Mouse (Mus musculus): Measurements from ENCODE around the gene Cog3.

The Cog3 gene

DNA sequence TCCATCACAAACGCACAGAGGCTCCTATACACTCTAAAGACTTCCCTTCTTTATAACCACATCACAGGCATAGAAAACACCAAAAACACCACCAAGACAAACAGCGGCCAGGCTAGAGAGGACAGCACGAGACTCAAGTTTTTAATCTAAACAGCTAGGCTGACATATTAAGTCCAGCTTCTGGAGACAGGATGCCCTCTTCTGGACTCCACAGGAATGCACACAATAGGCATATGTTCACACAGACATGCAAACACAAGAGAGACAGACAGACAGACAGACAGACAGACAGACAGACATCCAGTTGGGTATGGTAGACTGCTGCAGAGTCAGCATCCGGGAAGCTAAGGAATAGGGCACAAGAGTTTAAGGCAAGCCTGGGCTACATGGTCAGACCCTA is 40.7 kb downstream of the Cog3 start:
- in situ Hi-C loops (cut with MboI; ENCODE audit: low pct_unique_long_range_greater_than_20kb in 1 of 2, low sequenced_read_pairs in 2 of 2, unreplicated experiment in 1 of 2): no loop called here

- in situ Hi-C loops (cut with MboI; ENCODE audit: low pct_unique_long_range_greater_than_20kb in 1 of 2, low sequenced_read_pairs in 2 of 2, unreplicated experiment in 1 of 2): no loop called here
Measured at GRCm38 (mm10) chr14:75712687-75713086, 41.6 kb downstream of the Cog3 start.

- in situ Hi-C loops (cut with MboI; ENCODE audit: low pct_unique_long_range_greater_than_20kb in 1 of 2, low sequenced_read_pairs in 2 of 2, unreplicated experiment in 1 of 2): no loop called here
Measured at GRCm38 (mm10) chr14:75711731-75712130, 42.6 kb downstream of the Cog3 start.

DNA sequence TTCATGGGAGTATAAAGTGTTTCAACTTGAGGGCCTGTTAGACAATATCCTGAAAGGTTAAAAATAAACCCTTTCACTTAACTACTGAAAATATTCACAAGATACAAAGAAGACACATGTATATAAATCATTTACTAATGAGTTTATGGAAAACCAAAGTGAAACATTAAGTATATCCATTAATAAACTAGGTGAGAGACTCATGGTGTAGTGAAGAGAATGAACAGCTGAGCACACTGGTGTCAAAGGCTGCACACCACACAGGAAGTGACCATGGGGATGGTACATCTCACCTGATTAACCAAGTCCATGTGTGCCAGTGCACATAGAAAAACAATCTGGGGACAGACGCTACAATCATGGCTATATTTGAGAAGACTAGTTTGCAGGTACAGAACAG is 45.3 kb downstream of the Cog3 start:
- in situ Hi-C loops (cut with MboI; ENCODE audit: low pct_unique_long_range_greater_than_20kb in 1 of 2, low sequenced_read_pairs in 2 of 2, unreplicated experiment in 1 of 2): no loop called here

GRCm38 (mm10) chr14:75707771-75708170 is 46.5 kb downstream of the Cog3 start:
- in situ Hi-C loops (cut with MboI; ENCODE audit: low pct_unique_long_range_greater_than_20kb in 1 of 2, low sequenced_read_pairs in 2 of 2, unreplicated experiment in 1 of 2): no loop called here

DNA sequence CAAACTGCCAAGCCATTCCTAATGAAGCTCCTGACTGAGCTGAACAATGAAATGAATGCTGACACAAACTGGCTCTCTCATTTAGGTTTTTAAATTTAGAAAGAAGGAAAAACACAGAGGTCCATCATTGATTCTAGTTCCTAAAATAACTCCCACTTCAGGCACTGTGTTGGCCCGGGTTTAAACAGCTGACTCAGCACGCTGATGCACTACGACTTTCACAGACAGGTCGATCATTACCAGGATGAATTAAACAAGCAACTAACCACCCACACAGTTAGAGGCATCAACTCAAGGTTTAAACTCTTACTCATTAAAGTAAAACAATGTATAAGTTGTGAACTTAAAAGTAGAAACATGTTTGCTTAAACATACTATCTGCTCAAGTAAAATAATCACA is 47.7 kb downstream of the Cog3 start:
- in situ Hi-C loops (cut with MboI; ENCODE audit: low pct_unique_long_range_greater_than_20kb in 1 of 2, low sequenced_read_pairs in 2 of 2, unreplicated experiment in 1 of 2): no loop called here

- in situ Hi-C loops (cut with MboI; ENCODE audit: low pct_unique_long_range_greater_than_20kb in 1 of 2, low sequenced_read_pairs in 2 of 2, unreplicated experiment in 1 of 2): no loop called here
Measured at GRCm38 (mm10) chr14:75697928-75698327, 56.4 kb downstream of the Cog3 start.

GRCm38 (mm10) chr14:75696096-75696495 is 58.2 kb downstream of the Cog3 start:
- in situ Hi-C loops (cut with MboI; ENCODE audit: low pct_unique_long_range_greater_than_20kb in 1 of 2, low sequenced_read_pairs in 2 of 2, unreplicated experiment in 1 of 2): no loop called here

DNA sequence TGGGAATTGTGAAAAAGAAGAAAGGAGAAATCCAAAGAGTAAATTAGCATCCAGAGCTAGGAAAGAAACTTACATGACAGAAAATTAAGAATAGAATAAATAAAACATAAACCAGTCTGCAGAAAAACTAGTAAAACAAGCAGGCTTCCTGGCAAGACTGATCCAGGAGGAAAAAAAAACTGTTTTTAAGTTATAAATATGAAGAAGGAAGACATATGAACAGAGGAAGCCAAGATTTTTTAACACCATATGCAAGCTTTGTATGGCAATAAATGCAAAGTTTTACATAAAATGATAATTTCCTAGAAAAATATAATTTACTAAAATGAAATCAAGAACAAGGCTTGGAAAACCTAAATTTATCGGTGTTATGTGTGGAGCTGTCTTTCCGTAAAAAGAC is 63.9 kb downstream of the Cog3 start:
- in situ Hi-C loops (cut with MboI; ENCODE audit: low pct_unique_long_range_greater_than_20kb in 1 of 2, low sequenced_read_pairs in 2 of 2, unreplicated experiment in 1 of 2): no loop called here

DNA sequence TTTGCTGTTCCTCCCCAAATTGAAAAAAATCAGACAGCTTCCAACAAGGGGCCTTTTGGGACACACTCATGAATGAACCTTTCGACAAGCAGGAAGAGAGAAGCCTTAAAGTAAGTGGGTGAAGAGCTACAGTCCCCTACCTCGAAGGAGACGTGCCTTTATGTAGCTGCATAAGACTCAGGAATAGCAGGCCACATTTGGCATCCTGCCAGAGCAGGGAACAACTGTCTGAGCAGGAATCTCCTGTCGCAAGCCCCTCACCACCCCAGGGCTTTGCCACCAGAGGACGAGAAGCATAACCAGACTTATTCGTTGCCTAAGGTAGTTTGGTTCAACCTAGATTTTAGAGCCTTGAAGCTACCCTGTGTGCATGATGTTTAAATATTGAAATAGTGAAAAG is 78.0 kb downstream of the Cog3 start:
- in situ Hi-C loops (cut with MboI; ENCODE audit: low pct_unique_long_range_greater_than_20kb in 1 of 2, low sequenced_read_pairs in 2 of 2, unreplicated experiment in 1 of 2): no loop called here

DNA sequence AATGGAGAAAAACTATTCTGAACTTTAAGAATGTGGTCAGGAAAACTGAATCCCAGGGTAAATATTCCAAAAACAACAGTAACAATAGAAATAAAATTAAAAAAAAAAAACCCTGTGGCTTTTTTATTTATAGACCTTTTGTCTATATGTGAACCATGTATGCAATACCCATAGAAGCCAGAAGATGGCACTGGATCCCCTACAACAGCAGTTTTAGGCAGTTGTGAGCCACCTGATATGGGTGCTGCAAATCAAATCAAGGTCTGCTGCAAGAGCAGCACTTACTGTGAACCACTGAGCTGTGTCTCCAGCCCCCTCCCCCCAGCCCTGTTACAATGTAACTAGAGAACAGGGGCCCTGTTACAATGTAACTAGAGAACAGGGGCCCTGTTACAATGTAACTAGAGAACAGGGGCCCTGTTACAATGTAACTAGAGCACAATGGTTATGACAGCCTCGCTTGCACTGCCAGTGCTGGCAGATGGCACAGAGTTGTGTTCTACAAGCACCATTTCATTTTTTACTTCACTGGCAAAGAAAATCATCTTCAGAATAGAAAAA is 85.2 kb downstream of the Cog3 start:
- in situ Hi-C loops (cut with MboI; ENCODE audit: low pct_unique_long_range_greater_than_20kb in 1 of 2, low sequenced_read_pairs in 2 of 2, unreplicated experiment in 1 of 2): no loop called here

- in situ Hi-C loops (cut with MboI; ENCODE audit: low pct_unique_long_range_greater_than_20kb in 1 of 2, low sequenced_read_pairs in 2 of 2, unreplicated experiment in 1 of 2): no loop called here
Measured at GRCm38 (mm10) chr14:75665430-75666180, 88.7 kb downstream of the Cog3 start.

DNA sequence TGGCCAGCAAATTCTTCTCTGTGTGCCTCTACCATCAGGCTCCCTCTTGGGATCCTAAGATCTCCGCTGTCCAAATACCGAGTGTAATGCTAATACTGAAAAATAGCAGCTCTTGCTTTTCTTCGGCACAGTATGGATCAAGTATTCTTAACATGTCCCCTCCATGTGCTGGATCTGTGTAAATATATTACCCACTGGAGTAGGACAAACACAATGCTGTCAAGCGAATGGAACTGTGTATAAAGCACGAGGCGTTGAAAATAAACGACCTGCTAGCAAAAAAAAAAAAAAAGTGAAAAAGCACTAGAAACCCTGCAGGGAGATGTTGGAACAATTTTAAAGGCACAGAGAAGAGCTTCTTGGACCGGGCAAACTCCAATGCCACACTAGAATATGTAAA is 92.8 kb downstream of the Cog3 start:
- in situ Hi-C loops (cut with MboI; ENCODE audit: low pct_unique_long_range_greater_than_20kb in 1 of 2, low sequenced_read_pairs in 2 of 2, unreplicated experiment in 1 of 2): no loop called here

DNA sequence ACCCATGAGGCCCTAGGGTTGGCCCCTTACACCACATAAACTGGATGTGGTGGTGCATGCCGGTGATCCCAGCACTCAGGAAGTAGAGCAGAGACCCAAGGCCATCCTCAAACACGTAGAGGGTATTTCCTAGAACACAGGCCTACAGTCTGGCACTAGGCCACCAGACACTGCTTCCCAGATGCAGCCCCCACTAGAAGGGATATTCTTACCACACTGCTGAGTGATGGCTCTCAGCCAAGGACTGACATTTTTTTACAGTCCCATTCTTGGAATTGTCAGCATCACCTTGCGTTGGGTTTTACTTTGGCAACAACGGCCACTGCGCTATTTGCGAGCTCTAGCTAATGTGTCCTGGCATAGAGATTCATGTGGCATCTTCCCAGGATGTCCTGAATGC is 93.4 kb downstream of the Cog3 start:
- in situ Hi-C loops (cut with MboI; ENCODE audit: low pct_unique_long_range_greater_than_20kb in 1 of 2, low sequenced_read_pairs in 2 of 2, unreplicated experiment in 1 of 2): no loop called here

Measured in mouse embryonic stem cell (cell line).